Mouse (Mus musculus) retina, postnatal 1 day (tissue): ENCODE results near the gene Mb21d2.

Experiments
- DNase-seq: peaks from one replicate; pipeline ENCODE4 v3.0.0-alpha.2; 2012

Mb21d2 gene

DNA sequence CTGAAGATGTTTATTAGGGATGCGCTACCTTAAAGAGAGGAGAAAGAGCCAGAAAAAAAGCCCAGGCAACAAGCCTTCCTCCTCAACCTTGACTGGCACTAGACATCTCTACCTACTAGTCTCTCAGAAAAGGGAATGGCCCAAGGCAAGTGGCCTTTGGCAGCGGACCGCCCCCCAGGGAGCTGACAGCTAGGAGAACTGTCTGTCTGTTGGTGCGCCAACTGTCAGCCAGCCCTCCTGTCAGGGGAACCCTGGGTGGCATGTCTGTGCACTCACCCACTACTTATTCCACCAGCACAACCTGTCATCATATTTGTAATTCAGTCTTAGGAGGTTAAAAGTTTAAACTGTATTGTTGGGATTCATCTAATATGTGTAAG lies 30.3 kb downstream of the Mb21d2 start:
- no peak for DNase-seq

DNA sequence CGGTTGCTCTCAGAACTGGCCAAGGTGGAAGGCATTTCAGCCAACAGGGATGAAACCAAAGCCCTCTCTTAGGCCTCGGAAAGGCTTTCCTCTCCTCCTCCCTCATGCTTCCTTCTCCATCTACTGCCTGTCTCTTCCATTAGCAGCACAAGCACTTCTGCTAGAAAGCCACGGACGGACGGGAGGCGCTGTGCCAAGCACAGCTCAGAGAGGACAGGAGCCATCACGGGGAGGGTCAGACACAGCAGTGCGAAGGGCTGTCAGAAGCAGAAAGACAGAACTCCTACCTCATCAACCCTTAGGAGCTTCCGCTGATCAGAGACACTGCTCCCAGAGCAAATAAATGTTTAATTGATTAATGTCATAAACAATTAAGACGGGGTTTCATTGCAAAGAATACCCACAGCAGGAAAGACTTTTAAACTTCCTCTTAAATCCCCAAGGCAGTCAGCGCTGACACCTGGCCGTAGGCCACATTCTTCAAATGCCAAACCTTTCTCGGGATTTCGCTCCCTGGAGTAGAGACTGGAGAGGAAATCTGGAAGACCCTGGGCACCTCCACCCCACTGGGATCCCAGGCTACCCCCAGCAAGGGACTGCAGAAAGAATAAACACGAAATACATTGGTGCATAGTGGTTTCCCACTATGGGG lies 30.8 kb downstream of the Mb21d2 start:
- peak; percentile 31 for DNase-seq

DNA sequence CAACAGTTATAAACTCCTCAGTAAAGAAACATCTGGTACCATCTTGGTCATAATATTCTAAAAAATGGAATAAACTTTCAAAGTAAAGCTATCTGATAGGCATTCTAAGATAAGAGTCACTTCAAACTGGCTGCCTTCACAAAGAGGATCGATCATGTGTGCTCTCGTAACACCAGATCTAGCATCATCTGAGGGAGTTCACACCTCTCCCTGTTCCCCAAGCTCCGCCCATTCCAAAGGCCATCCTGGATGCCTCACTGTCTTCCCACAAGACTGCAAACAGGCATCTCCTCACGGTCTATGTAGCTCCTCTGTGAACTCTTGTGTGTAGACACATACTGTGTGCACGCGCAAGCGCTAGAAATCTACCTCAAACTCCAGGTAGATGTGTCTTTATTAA lies 32.9 kb downstream of the Mb21d2 start:
- DNase-seq, result no peak

DNA sequence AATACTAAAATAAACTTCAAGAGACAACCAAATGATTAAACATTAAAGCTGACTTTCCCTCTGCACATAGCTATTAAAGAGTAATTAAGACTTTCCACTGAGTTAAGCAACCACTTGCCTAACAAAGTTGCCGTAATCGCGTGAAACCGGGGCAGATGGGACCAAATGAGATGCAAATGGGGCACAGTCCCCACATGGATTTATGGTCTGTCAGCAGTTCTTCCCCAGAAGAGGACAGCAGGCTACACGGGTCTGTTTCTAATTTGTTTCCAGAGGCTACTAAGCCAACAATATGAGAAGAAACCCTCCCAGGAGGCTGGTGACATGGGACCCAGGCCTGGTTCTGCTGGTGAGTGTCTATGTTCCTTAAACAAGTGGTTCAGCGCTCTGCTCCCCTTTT lies 34.6 kb downstream of the Mb21d2 start:
- DNase-seq, result peak; percentile 62

DNA sequence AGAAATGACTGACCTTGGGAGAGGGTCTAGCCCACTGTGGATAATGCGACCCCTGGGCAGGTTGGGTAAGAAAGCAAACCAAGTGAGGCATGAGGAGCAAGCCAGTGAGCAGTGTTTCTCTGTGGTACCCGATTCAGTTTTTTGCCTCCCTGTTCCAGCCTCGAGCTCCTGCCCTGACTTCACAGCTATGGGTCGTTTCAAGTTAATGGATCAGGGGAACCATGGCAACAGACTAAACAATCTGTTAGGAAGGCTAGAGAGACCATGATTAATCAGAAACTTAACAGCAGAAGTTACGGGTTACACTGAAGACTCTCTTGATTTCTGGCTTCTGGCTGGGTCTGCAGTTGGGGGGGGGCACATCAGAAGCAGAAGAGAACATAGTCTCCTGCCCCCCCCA lies 36.2 kb downstream of the Mb21d2 start:
- no peak for DNase-seq

DNA sequence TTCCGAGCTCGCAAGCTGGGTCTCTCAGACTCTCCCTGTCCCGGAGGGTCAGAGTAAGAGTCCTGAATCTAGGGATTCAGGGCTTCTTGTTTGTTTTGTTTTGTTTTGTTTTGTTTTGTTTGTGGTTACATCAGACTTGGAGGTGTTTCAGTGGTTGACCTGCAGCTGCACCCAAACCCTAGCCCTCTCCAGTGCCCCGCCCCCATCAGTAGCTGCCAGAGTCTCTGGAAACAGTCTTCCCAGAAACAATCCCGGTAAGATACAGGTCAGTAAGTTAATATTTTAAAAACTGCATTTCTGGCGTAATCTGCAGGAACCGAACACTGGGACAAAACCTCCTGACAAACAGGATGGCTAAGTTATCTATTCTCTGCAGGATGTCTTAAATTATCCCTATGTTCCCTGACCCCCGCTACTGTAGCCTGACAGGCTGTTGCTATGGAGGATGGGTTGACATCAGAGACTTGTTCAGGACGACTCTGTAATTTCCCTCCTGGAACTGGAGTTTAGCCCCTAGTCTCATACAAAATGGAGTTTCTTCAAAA lies 43.2 kb downstream of the Mb21d2 start:
- DNase-seq, result no peak

DNA sequence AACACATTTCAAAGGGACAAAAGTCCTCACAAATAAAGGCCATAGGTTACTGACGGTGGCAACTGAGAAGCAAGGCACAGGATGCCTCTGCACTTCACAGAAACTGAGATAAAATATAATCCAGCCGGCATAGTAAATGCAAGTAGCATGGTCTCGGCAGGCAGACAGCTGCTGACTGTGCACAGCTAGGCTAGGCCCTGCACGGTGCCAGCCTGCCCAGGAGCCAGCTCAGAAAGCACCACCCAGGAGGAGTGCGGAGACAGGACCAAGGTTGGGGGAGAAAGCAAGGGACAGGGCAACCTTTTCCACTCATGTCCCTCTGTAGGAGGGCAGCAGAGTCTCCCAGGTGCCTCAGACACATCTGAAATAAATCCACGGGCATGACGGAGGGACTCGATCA lies 44.0 kb downstream of the Mb21d2 start:
- no peak for DNase-seq

DNA sequence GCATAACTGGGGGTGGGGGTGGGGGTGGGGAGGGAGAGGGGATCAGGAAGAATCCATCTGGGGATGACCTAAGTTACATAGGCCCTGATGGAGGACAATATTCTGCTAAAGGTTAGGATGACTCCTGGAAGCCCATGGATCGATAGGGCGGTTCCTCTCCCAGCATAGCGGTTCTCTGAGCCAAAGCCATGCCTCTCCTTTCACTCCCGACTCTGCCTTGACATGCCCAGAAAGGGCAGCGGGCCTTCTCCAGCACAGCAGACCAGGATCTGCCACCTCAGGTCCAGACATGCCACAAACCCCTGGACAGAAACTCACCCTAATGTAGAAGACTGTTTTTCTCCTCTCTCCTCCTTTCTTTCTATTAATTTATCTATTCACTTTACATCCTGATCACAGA lies 44.8 kb downstream of the Mb21d2 start:
- DNase-seq, result no peak

DNA sequence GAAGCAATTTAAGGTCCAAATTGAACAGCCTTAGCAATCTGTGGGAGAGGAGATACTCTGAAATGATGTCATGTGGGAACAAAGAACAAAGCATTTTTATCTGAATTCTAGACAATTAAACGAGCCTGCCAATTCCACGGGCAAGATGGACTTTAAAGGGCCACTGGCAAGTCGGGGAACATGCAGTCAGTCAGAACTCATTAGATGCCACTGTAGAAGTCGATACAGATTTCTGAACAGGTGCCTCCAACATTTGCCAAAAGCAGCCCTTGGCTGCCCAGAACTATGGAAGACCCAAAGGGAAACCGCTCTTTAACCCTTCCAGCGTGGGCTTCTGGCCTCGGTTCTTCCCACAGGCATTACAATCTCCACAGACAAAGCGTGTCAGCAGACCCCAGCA lies 45.8 kb downstream of the Mb21d2 start:
- peak; percentile 50 for DNase-seq

DNA sequence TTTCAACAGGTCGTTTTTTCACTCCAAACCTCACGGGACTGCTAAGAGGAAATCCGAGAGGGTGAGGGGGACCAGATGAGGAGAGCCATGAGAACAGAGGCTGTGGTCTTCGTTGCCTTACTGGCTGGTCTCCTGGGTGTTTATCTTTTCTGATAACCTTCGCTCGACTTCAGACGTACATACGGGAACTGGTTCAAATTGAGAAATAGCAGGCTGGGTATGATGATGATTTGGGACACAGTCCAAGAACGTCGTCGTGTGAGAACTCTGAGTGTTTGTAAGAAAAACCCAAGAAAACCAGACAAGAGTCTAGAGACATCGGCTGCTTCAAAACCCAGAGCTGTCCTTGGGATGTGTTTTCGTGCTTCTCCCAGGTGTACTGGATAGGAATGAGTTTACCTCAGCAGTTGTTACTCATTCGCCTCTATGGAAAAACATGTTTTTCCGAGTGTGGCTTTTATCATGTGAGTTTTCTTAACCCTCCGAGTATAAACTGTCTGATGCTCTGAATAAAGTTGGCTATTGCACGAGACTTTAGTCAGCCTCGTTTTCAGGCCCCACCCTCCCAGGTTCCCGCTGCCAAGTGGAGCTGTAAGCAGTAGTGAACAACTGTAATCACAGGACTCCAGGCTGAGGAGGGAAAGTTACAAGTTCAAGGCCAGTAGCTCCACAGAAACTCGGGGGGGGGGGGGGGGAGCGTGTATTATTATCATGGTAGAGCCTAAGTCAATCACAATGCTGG lies 46.6 kb downstream of the Mb21d2 start:
- DNase-seq, result no peak

DNA sequence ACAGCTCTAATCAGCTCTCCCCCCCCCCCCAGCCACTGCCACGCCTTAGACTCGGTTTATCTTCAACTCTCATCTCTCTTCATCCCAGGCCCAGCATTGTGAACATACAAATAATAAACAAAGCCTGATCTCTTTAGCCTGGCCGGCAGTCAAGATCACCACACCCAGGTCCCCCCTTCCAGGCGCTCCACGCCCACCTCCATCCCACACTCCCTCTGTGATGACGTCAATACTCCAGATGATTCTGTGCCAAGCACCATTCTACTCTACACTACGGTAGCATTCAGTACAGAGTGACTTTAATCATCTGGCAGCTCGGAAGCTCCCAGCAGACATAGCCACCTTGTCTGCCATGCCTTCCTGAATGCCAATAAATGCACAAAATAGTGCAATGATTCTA lies 47.7 kb downstream of the Mb21d2 start:
- DNase-seq, result no peak

DNA sequence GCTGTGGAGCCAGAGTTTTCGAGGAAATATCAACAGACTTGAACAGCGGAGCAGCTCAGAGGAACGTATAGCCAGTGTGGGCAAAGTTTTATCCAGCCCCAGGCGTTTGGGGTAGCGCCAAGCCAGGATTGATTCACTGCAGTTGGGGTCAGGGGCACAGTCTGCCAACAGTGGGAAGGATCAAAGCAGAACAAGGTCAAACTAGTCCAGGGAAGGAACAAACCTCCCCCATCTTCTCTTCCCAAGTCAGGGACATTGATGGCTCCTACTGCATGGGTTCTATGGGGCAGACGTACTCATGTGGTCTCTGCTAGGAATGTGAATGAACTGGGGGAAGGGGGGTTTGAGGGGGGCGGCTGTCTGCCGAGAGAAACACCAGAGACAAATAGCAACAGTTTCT lies 48.7 kb downstream of the Mb21d2 start:
- DNase-seq, result peak; percentile 50

DNA sequence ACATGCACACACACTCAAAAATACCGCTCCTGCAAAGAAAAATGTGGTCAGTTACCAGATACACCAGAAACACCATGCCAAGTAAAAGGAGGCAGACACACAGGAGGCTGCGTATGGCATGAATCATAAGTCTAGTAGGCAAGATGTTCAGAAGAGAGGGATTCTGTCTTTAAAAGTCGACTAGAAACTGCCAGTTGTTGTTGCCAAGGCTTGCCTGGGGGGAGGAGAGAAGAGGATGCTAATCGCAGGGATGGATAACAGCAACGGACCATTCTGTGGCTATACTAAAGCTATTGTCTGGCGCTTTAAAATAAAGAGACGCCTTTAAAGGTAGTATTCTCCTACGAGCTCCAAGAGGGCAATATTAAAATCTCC lies 49.2 kb downstream of the Mb21d2 start:
- DNase-seq, result no peak

DNA sequence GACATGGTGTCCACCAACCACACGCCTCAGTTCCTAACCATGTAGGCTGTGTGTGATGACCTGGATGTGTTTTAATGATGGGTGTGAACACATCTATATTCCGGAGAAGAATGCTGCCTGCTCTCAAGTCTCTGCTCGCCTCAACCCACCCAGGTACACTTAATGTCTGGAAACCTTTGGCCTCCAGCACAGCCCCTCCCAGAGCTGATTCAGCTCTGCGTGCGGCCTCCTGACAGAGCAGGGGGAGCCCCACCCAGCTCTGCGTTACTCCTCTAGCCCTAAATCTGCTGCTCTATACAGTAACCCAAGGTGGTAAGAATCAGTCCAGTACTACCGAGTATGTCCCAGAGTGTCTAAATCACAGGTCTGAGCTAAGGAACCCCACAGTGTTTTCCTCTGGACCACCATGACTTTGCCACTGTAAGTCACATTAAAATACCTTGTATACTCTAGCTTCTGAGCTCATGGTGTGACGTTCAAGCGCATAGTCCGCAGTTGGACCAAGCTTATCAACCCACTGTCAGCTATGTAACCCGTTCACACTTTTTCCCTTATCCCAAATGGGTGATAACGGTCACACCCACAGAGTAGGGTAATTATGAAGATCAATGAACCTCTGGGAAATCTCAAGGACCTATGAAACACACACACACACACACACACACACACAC lies 49.7 kb downstream of the Mb21d2 start:
- no peak for DNase-seq

DNA sequence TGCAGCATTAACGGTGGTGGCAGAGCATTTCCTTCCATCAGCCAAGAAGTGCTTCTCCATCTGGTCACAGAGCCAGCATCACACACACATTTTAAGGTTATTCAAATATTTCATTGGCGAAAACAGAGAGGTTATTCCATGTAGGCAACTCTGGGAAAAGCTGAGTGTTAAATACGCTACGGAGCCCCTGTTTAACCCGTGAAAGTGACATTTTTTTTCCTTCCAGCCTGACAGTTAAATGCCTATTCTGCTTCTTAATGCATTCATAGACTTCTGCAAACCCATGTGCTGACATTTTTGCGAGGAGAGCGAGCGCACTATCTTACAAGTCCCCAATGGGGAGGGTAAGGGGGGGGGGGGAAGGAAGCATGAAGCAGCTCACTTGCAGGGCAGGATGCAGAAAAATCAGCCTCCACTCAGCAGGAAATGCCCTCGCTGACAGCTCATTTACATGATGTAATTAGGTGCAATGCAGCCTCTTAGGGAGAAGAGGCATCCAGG lies 52.3 kb downstream of the Mb21d2 start:
- DNase-seq, result peak; percentile 31

DNA sequence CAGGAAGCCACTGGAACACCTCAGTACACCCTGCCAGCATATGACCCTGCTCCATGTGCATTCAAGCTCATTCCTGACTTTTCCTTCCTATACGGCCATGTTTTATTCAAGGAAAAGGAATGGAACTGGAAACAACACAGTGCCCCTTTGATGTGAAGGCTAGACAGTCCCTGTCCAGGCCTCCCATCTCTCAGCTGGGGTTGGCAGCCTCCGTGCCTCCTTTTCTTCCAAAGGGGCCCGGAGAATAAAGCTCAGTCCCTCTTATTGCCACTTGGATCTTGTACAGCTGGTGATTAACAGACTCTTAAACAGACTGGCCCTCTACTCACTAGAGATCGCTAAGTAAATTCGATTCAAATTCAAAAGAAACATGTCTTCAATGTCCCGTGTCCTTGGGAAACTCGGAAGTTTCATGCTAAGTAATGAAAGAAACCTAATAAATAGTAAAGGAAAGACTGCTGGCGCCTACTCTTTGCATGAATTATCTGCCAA lies 56.0 kb downstream of the Mb21d2 start:
- no peak for DNase-seq

DNA sequence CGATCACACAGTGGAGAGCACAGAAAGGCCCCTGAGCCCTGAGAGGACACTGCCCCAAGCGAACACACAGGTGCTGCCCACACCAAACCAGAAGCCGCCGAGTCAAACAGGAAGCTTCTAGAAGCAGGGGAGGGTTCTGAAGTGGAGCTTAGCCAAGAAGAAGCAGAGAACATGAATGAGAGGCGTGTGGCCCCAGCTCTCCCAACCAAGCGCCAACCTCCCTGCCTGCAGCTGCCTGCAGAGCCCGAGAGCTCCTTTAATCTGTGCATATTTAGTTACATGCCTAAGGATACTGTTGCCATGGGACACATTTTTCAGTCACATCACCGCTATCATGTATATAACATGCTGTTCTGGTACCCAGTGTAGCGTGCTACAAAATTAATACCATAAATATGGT lies 58.6 kb downstream of the Mb21d2 start:
- no peak for DNase-seq

DNA sequence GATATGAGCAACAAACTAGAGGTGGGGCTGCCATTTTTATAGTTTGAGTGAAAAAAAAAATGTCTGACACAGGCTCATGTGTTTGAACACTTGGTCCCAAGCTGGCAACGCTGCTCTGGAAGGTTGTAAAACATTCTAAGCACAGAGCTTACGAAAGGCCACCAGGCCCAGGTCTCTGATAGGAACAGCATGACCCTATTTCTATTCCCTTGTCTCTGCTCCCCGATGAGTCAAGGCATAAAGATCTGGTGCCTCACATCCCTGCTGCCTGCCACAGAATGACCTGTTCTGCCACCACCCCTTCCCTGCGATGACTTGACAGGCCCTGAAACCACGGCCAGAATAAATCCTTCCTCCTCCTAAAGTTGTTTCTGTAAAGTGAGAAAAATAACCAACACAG lies 59.0 kb downstream of the Mb21d2 start:
- DNase-seq, result no peak

DNA sequence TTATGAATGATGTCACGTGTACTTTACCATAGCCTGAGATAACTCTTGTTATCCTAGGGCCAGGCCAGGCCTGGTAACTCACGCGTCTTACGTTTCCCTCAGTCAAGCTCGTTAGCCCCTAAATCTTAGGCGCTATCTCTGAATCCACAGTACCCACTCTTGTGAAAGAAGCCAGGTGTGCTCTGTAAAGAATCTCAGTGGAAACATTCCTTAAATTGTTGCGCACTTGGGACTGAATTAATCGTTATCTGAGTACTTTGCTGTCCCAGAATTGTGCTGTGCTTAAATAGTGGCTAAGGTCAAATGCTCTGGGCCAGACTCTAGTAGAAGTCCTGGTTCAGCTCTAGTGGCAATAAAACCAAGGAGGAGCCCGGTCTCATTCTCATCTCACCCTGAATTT lies 60.6 kb downstream of the Mb21d2 start:
- DNase-seq, result no peak

DNA sequence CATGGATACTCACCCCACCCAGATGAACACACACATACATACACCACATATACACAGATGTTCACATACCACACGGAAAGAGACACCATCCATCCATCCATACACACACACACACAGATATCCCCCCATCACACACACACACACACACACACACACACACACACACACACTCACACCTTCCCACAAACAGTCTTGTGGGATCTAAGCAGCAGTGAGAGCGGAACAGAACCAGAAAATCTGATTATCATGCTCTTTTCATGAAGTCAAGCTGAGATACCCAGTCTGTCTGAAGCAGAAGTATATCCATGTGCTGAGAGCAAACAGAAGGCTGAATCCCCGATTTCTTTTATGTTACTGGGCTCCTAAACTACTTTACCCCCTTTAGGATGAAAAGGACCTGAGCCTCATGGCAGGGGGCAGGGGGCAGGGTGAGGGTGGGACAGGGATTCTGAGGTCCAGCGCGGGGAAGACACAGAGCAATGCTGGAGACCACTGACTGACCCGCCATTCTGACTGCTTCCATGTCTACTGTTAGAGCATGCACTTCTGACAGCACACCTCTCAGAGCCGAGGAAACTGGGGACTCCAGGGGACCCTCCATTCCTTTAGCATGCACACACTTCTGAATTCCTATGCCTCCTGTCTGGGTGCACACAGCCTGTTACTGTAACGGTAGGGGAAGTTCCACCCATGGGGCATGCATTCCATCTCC lies 62.7 kb downstream of the Mb21d2 start:
- no peak for DNase-seq

DNA sequence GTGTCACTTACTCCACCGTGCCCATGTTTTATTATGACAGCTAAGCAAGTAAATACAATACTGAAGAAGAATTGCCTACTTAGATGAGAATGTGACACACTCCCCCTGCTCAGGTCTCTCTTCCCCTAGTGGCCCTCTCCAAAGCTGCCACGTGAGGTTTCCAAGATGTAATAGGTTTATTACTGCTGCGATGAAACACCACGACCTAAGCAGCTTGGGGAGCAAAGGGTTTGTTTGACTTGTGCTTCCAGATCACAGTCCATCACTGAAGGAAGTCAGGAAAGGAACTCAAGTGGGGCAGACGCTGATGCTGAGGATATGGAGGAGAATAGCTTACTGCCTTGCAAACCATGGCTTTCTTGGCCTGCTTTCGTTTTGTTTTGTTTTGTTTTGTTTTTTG lies 65.9 kb downstream of the Mb21d2 start:
- no peak for DNase-seq

DNA sequence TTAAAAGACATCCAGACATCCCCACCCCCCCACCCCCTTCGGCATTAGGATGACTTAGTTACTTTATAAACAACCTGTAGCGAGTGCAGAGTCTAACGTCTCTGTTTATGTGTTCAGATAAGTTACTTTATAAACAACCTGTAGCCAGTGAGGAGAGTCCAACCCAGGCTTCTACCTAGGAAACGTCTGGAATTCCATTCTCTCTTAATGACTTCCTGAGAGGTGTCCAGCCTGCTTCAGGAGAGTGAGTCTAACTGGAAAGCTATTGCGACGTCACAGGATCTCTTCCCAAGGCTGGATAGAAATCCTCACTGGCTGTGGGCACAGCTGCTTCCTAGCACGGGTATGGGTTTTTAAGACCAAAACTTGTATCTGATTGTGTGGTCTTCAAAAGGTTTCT lies 67.4 kb downstream of the Mb21d2 start:
- DNase-seq, result no peak

DNA sequence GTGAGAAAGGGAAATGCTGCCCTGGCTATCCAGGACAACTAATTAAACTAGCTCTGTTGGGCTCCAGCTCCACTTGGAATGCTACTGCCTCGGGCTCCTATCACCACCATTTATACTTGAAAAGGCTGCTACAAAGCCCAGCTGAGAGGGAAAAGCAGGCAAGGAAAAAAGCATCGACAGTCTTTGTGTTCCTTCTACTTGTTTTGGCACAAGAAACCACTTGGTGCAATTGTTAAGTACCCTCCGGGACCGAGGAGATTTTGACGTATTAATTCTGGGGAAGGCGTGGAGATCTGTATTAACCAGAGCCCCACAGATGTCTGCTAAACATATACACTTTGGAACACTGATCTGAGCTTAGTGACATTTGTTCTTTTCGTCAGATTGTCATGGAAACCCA lies 69.8 kb downstream of the Mb21d2 start:
- DNase-seq, result peak; percentile 56
